Mouse (Mus musculus) neural tube, embryonic 15.5 days (tissue): ENCODE measurements at regions not wholly inside any gene's neighbourhood (a gene's known extent, or its start where the extent isn't known, plus 50 kb on each side); places are given as distances from the start of the nearest gene placed in this dataset.

Experiments used
- ATAC-seq: fragments of 200-750 bp; cut with Nextera tagmentation; 2 replicates; pipeline ENCODE4 v1.8.0; 2017; ENCODE audit warnings: mild to moderate bottlenecking, moderate TSS enrichment, moderate library complexity; ENCODE audit not compliant: low FRiP score
- H3K27ac ChIP-seq: fragments of 300-500 bp; sonication (generic); replicated peaks from 2 replicates; pipeline ENCODE4 v1.5.1; 2015; ENCODE audit warnings: mild to moderate bottlenecking, inconsistent platforms
- H3K27me3 ChIP-seq: fragments of 300-500 bp; sonication (generic); replicated peaks from 2 replicates; pipeline ENCODE4 v1.6.1; 2015; ENCODE audit warnings: inconsistent platforms
- H3K36me3 ChIP-seq: fragments of 300-500 bp; sonication (generic); 2 replicates; pipeline ENCODE4 v1.6.1; 2015; ENCODE audit warnings: inconsistent platforms
- H3K4me1 ChIP-seq: fragments of 300-500 bp; sonication (generic); 2 replicates; pipeline ENCODE4 v1.6.1; 2015; ENCODE audit warnings: inconsistent platforms
- H3K4me2 ChIP-seq: fragments of 300-500 bp; sonication (generic); 2 replicates; pipeline ENCODE4 v1.6.1; 2015; ENCODE audit warnings: inconsistent platforms, mild to moderate bottlenecking, moderate library complexity
- H3K4me3 ChIP-seq: fragments of 300-500 bp; sonication (generic); replicated peaks from 2 replicates; pipeline ENCODE4 v1.5.1; 2015; ENCODE audit warnings: mild to moderate bottlenecking, inconsistent platforms
- H3K9ac ChIP-seq: fragments of 300-500 bp; sonication (generic); replicated peaks from 2 replicates; pipeline ENCODE4 v1.6.1; 2015; ENCODE audit warnings: mild to moderate bottlenecking, inconsistent platforms
- H3K9me3 ChIP-seq: fragments of 300-500 bp; sonication (generic); replicated peaks from 2 replicates; pipeline ENCODE4 v1.6.1; 2016; ENCODE audit warnings: inconsistent platforms
- WGBS: fragments of 180-500 bp; shearing (Covaris S2); methylation state at CpG from one replicate; pipeline ENCODE4 v1.1.7; 2015; ENCODE audit warnings: mixed read lengths; 5-methylcytosine and 5-hydroxymethylcytosine counted together

- H3K4me3 ChIP-seq = no peak overlapping the region
- no peak overlapping the region for H3K4me2 ChIP-seq
- H3K36me3 ChIP-seq = no peaks in the 10 kb centered on the region
- WGBS = 63% methylated on average over 2 of the region's 2 CpGs
- H3K9me3 ChIP-seq = no peaks in the 10 kb centered on the region
- no peak overlapping the region for H3K9ac ChIP-seq
- ATAC-seq = no peak
- H3K4me1 ChIP-seq = no peaks in the 10 kb centered on the region
- no peak overlapping the region for H3K27ac ChIP-seq
- no peaks in the 10 kb centered on the region for H3K27me3 ChIP-seq
Observed at GRCm38 (mm10) chr15:62179801-62180200, 1257.0 kb upstream of the A1bg start.

- no peaks in the 10 kb centered on the region for H3K36me3 ChIP-seq
- H3K4me1 ChIP-seq = no peaks in the 10 kb centered on the region
- no peaks in the 10 kb centered on the region for H3K9me3 ChIP-seq
- 29% methylated on average over 6 of the region's 6 CpGs for WGBS
- H3K27ac ChIP-seq = no peak overlapping the region
- H3K9ac ChIP-seq = no peak overlapping the region
- ATAC-seq = no peak
- H3K4me3 ChIP-seq = no peak overlapping the region
- no peaks in the 10 kb centered on the region for H3K27me3 ChIP-seq
- H3K4me2 ChIP-seq = no peak overlapping the region
Observed at GRCm38 (mm10) chr15:62178568-62178967, 1255.8 kb upstream of the A1bg start.

GRCm38 (mm10) chr15:62177768-62178410 lies 1255.1 kb upstream of the A1bg start:
- Histone ChIP-seq H3K27me3 (no peaks in the 10 kb centered on the region), H3K4me2 (no peak overlapping the region), H3K4me1 (no peaks in the 10 kb centered on the region), H3K4me3 (no peak overlapping the region), H3K36me3 (no peaks in the 10 kb centered on the region), H3K9me3 (no peaks in the 10 kb centered on the region), H3K27ac (no peak overlapping the region), H3K9ac (no peak overlapping the region)
- 86% methylated on average over 9 of the region's 9 CpGs for WGBS
- ATAC-seq = no peak

GRCm38 (mm10) chr15:62176076-62176475 lies 1253.3 kb upstream of the A1bg start:
- Histone ChIP-seq H3K9me3 (no peaks in the 10 kb centered on the region), H3K4me2 (no peak overlapping the region), H3K4me1 (no peaks in the 10 kb centered on the region), H3K9ac (no peak overlapping the region), H3K27ac (no peak overlapping the region), H3K4me3 (no peak overlapping the region), H3K36me3 (no peaks in the 10 kb centered on the region), H3K27me3 (no peaks in the 10 kb centered on the region)
- ATAC-seq = no peak
- 30% methylated on average over 2 of the region's 2 CpGs for WGBS

GRCm38 (mm10) chr15:62173633-62174543 lies 1251.1 kb upstream of the A1bg start:
- no peak for ATAC-seq
- Histone ChIP-seq H3K27me3 (no peaks in the 10 kb centered on the region), H3K36me3 (no peaks in the 10 kb centered on the region), H3K9ac (no peak overlapping the region), H3K4me1 (no peaks in the 10 kb centered on the region), H3K27ac (no peak overlapping the region), H3K4me3 (no peak overlapping the region), H3K4me2 (no peak overlapping the region), H3K9me3 (no peaks in the 10 kb centered on the region)
- WGBS = 91% methylated on average over 10 of the region's 10 CpGs

GRCm38 (mm10) chr15:62171632-62172031 lies 1248.8 kb upstream of the A1bg start:
- Histone ChIP-seq H3K9me3 (no peaks in the 10 kb centered on the region), H3K4me3 (no peak overlapping the region), H3K27ac (no peak overlapping the region), H3K36me3 (no peaks in the 10 kb centered on the region), H3K4me2 (no peak overlapping the region), H3K9ac (no peak overlapping the region), H3K4me1 (no peaks in the 10 kb centered on the region), H3K27me3 (no peaks in the 10 kb centered on the region)
- 80% methylated on average over 7 of the region's 7 CpGs for WGBS
- no peak for ATAC-seq

- Histone ChIP-seq H3K9me3 (no peaks in the 10 kb centered on the region), H3K27me3 (no peaks in the 10 kb centered on the region), H3K9ac (no peak overlapping the region), H3K36me3 (no peaks in the 10 kb centered on the region), H3K4me1 (no peaks in the 10 kb centered on the region), H3K27ac (no peak overlapping the region), H3K4me3 (no peak overlapping the region), H3K4me2 (no peak overlapping the region)
- ATAC-seq = no peak
- 68% methylated on average over 2 of the region's 2 CpGs for WGBS
Observed at GRCm38 (mm10) chr15:62171167-62171566, 1248.4 kb upstream of the A1bg start.

- no peak overlapping the region for H3K4me2 ChIP-seq
- no peaks in the 10 kb centered on the region for H3K9me3 ChIP-seq
- no peak overlapping the region for H3K4me3 ChIP-seq
- no peaks in the 10 kb centered on the region for H3K4me1 ChIP-seq
- no peak overlapping the region for H3K9ac ChIP-seq
- 94% methylated on average over 4 of the region's 4 CpGs for WGBS
- no peak for ATAC-seq
- H3K36me3 ChIP-seq = no peaks in the 10 kb centered on the region
- no peaks in the 10 kb centered on the region for H3K27me3 ChIP-seq
- H3K27ac ChIP-seq = no peak overlapping the region
Observed at GRCm38 (mm10) chr15:62170337-62170736, 1247.5 kb upstream of the A1bg start.

- Histone ChIP-seq H3K4me2 (no peak overlapping the region), H3K9me3 (no peaks in the 10 kb centered on the region), H3K27me3 (no peaks in the 10 kb centered on the region), H3K9ac (no peak overlapping the region), H3K4me3 (no peak overlapping the region), H3K27ac (no peak overlapping the region), H3K4me1 (no peaks in the 10 kb centered on the region), H3K36me3 (no peaks in the 10 kb centered on the region)
- 97% methylated on average over 3 of the region's 3 CpGs for WGBS
- no peak for ATAC-seq
Observed at GRCm38 (mm10) chr15:62169591-62170019, 1246.8 kb upstream of the A1bg start.

- WGBS = 95% methylated on average over 8 of the region's 8 CpGs
- H3K27me3 ChIP-seq = no peaks in the 10 kb centered on the region
- H3K9me3 ChIP-seq = no peaks in the 10 kb centered on the region
- H3K36me3 ChIP-seq = no peaks in the 10 kb centered on the region
- no peaks in the 10 kb centered on the region for H3K4me1 ChIP-seq
- no peak overlapping the region for H3K4me2 ChIP-seq
- ATAC-seq = no peak
- no peak overlapping the region for H3K4me3 ChIP-seq
- H3K27ac ChIP-seq = no peak overlapping the region
- H3K9ac ChIP-seq = no peak overlapping the region
Observed at GRCm38 (mm10) chr15:62168958-62169590, 1246.3 kb upstream of the A1bg start.

GRCm38 (mm10) chr15:62168522-62168921 lies 1245.7 kb upstream of the A1bg start:
- H3K9me3 ChIP-seq = no peaks in the 10 kb centered on the region
- H3K9ac ChIP-seq = no peak overlapping the region
- H3K4me2 ChIP-seq = no peak overlapping the region
- H3K4me3 ChIP-seq = no peak overlapping the region
- H3K36me3 ChIP-seq = no peaks in the 10 kb centered on the region
- no peak for ATAC-seq
- whole genome bisulfite sequencing = 98% methylated on average over 2 of the region's 2 CpGs
- no peaks in the 10 kb centered on the region for H3K4me1 ChIP-seq
- no peaks in the 10 kb centered on the region for H3K27me3 ChIP-seq
- no peak overlapping the region for H3K27ac ChIP-seq

GRCm38 (mm10) chr15:62166786-62167185 lies 1244.0 kb upstream of the A1bg start:
- Histone ChIP-seq H3K27ac (no peak overlapping the region), H3K9ac (no peak overlapping the region), H3K4me3 (no peak overlapping the region), H3K36me3 (no peaks in the 10 kb centered on the region), H3K27me3 (no peaks in the 10 kb centered on the region), H3K4me2 (no peak overlapping the region), H3K9me3 (no peaks in the 10 kb centered on the region), H3K4me1 (no peaks in the 10 kb centered on the region)
- ATAC-seq = no peak
- WGBS = 94% methylated on average over 5 of the region's 5 CpGs
